In the genomic region with DNA sequence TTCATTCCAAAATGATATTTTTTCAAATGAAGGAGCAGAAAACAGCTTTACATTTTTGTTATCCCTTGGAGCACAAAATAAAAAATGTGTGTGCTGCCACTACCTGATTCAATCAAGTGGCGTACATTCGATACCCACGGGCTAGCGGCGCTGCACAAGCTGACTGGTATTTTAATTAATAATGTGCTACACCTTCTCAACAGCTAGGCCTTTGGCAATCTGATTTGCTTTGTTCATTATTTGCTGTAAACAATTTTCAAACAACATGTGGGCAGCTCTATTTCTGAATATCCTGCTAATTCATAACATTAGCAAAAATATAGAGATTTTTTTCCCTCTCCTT, we compare ENCODE assay signal across 19 mouse cellular contexts.
DNase-seq lines count a peak whose midpoint lies in the region; ATAC-seq and TF ChIP-seq lines count a peak whose summit lies in the region.
"Had no signal": no experiment of that assay in that cellular context is flagged by ENCODE, and none has a peak within 500 bp of the region (broad histone marks: within the 10 kb centered on the region; RNA-seq: fewer than 3 reads in every experiment).

No protein-coding gene starts in this region.

- no peak for DNase-seq in forebrain, embryonic 10.5 days (ENCODE audit: extremely low spot score, low spot score)
- DNase-seq in forebrain, postnatal 0 days: no peak
- DNase-seq in hindbrain, postnatal 0 days (ENCODE audit: low spot score): peak; percentile 20
- no peak for DNase-seq in testis, postnatal 14 days (ENCODE audit: low spot score)
- DNase-seq: adrenal gland, adult 8-10 months; cerebellum, adult 18-20 months; gastrocnemius, postnatal 25 days; kidney, adult 11 months; kidney, postnatal 10 days; liver, postnatal 0 days; spleen, adult 18-20 months; thymus, adult 2 months had no signal

- H3K36me3 ChIP-seq in forebrain, embryonic 10.5 days (replicated peaks): no peaks in the 10 kb centered on the region
- no peaks in the 10 kb centered on the region for H3K36me3 ChIP-seq in forebrain, postnatal 0 days (ENCODE audit: insufficient read depth)
- H3K36me3 ChIP-seq in forebrain, embryonic 12.5 days (replicated peaks): no peaks in the 10 kb centered on the region
- H3K36me3 ChIP-seq in hindbrain, postnatal 0 days (ENCODE audit: insufficient read depth, low read length): no peaks in the 10 kb centered on the region
- no peaks in the 10 kb centered on the region for H3K36me3 ChIP-seq in midbrain, embryonic 13.5 days
- no peaks in the 10 kb centered on the region for H3K36me3 ChIP-seq in intestine, embryonic 16.5 days (ENCODE audit: control insufficient read depth, insufficient read depth, low read length)
- H3K36me3 ChIP-seq: limb, embryonic 15.5 days had no signal

- 59% methylated on average over 5 of the region's 5 CpGs for WGBS in forebrain, embryonic 10.5 days
- WGBS in forebrain, postnatal 0 days: 24% methylated on average over 5 of the region's 5 CpGs
- 19% methylated on average over 5 of the region's 5 CpGs for WGBS in forebrain, embryonic 12.5 days
- WGBS in hindbrain, postnatal 0 days: 37% methylated on average over 5 of the region's 5 CpGs
- whole genome bisulfite sequencing in midbrain, embryonic 13.5 days: 22% methylated on average over 5 of the region's 5 CpGs
- 93% methylated on average over 5 of the region's 5 CpGs for WGBS in intestine, embryonic 16.5 days

- H3K9ac ChIP-seq in forebrain, postnatal 0 days: no peak overlapping the region
- H3K9ac ChIP-seq in forebrain, embryonic 12.5 days: no peak overlapping the region
- H3K9ac ChIP-seq in hindbrain, postnatal 0 days (replicated peaks; ENCODE audit: low read length): no peak overlapping the region
- no peak overlapping the region for H3K9ac ChIP-seq in midbrain, embryonic 13.5 days (replicated peaks)
- no peak overlapping the region for H3K9ac ChIP-seq in intestine, embryonic 16.5 days (ENCODE audit: low read depth, low read length)
- H3K9ac ChIP-seq: limb, embryonic 15.5 days; liver, postnatal 0 days had no signal

- H3K4me3 ChIP-seq in forebrain, embryonic 10.5 days: no peak overlapping the region
- H3K4me3 ChIP-seq in forebrain, postnatal 0 days (ENCODE audit: low read depth, low read length): no peak overlapping the region
- no peak overlapping the region for H3K4me3 ChIP-seq in forebrain, embryonic 12.5 days (replicated peaks)
- no peak overlapping the region for H3K4me3 ChIP-seq in hindbrain, postnatal 0 days (ENCODE audit: low read length)
- no peak overlapping the region for H3K4me3 ChIP-seq in midbrain, embryonic 13.5 days (replicated peaks)
- H3K4me3 ChIP-seq in intestine, embryonic 16.5 days (ENCODE audit: low read length): no peak overlapping the region
- H3K4me3 ChIP-seq: limb, embryonic 15.5 days had no signal

- H3K27ac ChIP-seq in forebrain, embryonic 10.5 days: peak overlapping the region; percentile 73
- H3K27ac ChIP-seq in forebrain, postnatal 0 days (ENCODE audit: low read depth, low read length): no peak overlapping the region
- H3K27ac ChIP-seq in forebrain, embryonic 12.5 days: no peak overlapping the region
- H3K27ac ChIP-seq in hindbrain, postnatal 0 days: no peak overlapping the region
- H3K27ac ChIP-seq in midbrain, embryonic 13.5 days: no peak overlapping the region
- H3K27ac ChIP-seq in intestine, embryonic 16.5 days (ENCODE audit: low read length): no peak overlapping the region
- H3K27ac ChIP-seq: limb, embryonic 15.5 days had no signal

- peaks cover 49% of the 10 kb centered on the region for H3K4me1 ChIP-seq in forebrain, embryonic 10.5 days
- 0 out of 2 replicates have a peak, but pooled peaks cover 5% of the 10 kb centered on the region for H3K4me1 ChIP-seq in forebrain, postnatal 0 days (ENCODE audit: insufficient read depth)
- H3K4me1 ChIP-seq in forebrain, embryonic 12.5 days: peaks cover 27% of the 10 kb centered on the region
- no peaks in the 10 kb centered on the region for H3K4me1 ChIP-seq in hindbrain, postnatal 0 days (ENCODE audit: insufficient read depth, low read length)
- H3K4me1 ChIP-seq in midbrain, embryonic 13.5 days (replicated peaks): peaks cover 20% of the 10 kb centered on the region
- no peaks in the 10 kb centered on the region for H3K4me1 ChIP-seq in intestine, embryonic 16.5 days (ENCODE audit: control insufficient read depth, insufficient read depth, low read length)

- ATAC-seq in forebrain, postnatal 0 days: no peak
- ATAC-seq in forebrain, embryonic 12.5 days (ENCODE audit: low FRiP score): no peak
- no peak for ATAC-seq in hindbrain, postnatal 0 days
- peak; percentile 67; the same call in 1 of the 2 replicates for ATAC-seq in midbrain, embryonic 13.5 days
- ATAC-seq in intestine, embryonic 16.5 days: no peak
- ATAC-seq in granulocyte monocyte progenitor cell, adult 5-6 weeks (replicated peaks; ENCODE audit: poor library complexity, severe bottlenecking): no peak
- ATAC-seq: liver, postnatal 0 days had no signal

- no peaks in the 10 kb centered on the region for H3K9me3 ChIP-seq in forebrain, embryonic 10.5 days
- H3K9me3 ChIP-seq in forebrain, postnatal 0 days (ENCODE audit: low read length): no peaks in the 10 kb centered on the region
- H3K9me3 ChIP-seq in forebrain, embryonic 12.5 days: no peaks in the 10 kb centered on the region
- no peaks in the 10 kb centered on the region for H3K9me3 ChIP-seq in hindbrain, postnatal 0 days (ENCODE audit: low read length)
- no peaks in the 10 kb centered on the region for H3K9me3 ChIP-seq in midbrain, embryonic 13.5 days
- no peaks in the 10 kb centered on the region for H3K9me3 ChIP-seq in intestine, embryonic 16.5 days (ENCODE audit: control insufficient read depth, low read length)
- H3K9me3 ChIP-seq: limb, embryonic 15.5 days had no signal

- no peak overlapping the region for H3K4me2 ChIP-seq in forebrain, postnatal 0 days (ENCODE audit: low read depth)
- H3K4me2 ChIP-seq in forebrain, embryonic 12.5 days: peak overlapping the region; percentile 22
- no peak overlapping the region for H3K4me2 ChIP-seq in hindbrain, postnatal 0 days (ENCODE audit: low read depth, low read length)
- H3K4me2 ChIP-seq in midbrain, embryonic 13.5 days (replicated peaks): no peak overlapping the region
- no peak overlapping the region for H3K4me2 ChIP-seq in intestine, embryonic 16.5 days (ENCODE audit: low read depth, low read length)
- H3K4me2 ChIP-seq: heart, embryonic 11.5 days; limb, embryonic 15.5 days had no signal

- TF ChIP-seq CTCF in forebrain, postnatal 0 days (IDR thresholded peaks at IDR 0.05; ENCODE audit: low read depth): no peak
- TF ChIP-seq CTCF in hindbrain, postnatal 0 days (IDR thresholded peaks at IDR 0.05; ENCODE audit: low read depth): no peak

- H3K27me3 ChIP-seq in forebrain, embryonic 10.5 days (ENCODE audit: poor library complexity, severe bottlenecking): no peaks in the 10 kb centered on the region
- no peaks in the 10 kb centered on the region for H3K27me3 ChIP-seq in forebrain, postnatal 0 days (ENCODE audit: insufficient read depth, low read length)
- H3K27me3 ChIP-seq in forebrain, embryonic 12.5 days: no peaks in the 10 kb centered on the region
- H3K27me3 ChIP-seq in hindbrain, postnatal 0 days (ENCODE audit: insufficient read depth, low read length): no peaks in the 10 kb centered on the region
- no peaks in the 10 kb centered on the region for H3K27me3 ChIP-seq in midbrain, embryonic 13.5 days
- no peaks in the 10 kb centered on the region for H3K27me3 ChIP-seq in intestine, embryonic 16.5 days (replicated peaks; ENCODE audit: control insufficient read depth, insufficient read depth, low read length)
- H3K27me3 ChIP-seq: CH12.LX; limb, embryonic 15.5 days had no signal
